Mouse (Mus musculus): ENCODE data around the gene Ank3.

GRCm38 (mm10) chr10:69535931-69536200, 137.3 kb downstream of the Ank3 start:
- TF ChIP-seq POLR2A (IDR thresholded peaks at IDR 0.05; ENCODE audit: low read depth, low read length) = no peak
- no peak for TF ChIP-seq CTCF (IDR thresholded peaks at IDR 0.05; ENCODE audit: extremely low read depth, insufficient read length, insufficient replicate concordance, low read depth, low read length)
